Mouse (Mus musculus) olfactory bulb, adult 2 months (tissue): ENCODE data around the gene Efna4.

Experiments used
- CTCF ChIP-seq: fragments of 200-500 bp; IDR thresholded peaks from 2 replicates; pipeline ENCODE4 v1.5.1; 2012; ENCODE audit warnings: low read depth, mild to moderate bottlenecking, low read length, moderate library complexity; ENCODE audit not compliant: insufficient read depth
- POLR2A ChIP-seq: fragments of 200-500 bp; IDR thresholded peaks from 2 replicates; pipeline ENCODE4 v1.6.1; 2012; ENCODE audit warnings: mild to moderate bottlenecking, low read depth, low read length, moderate library complexity; ENCODE audit not compliant: insufficient read depth

DNA sequence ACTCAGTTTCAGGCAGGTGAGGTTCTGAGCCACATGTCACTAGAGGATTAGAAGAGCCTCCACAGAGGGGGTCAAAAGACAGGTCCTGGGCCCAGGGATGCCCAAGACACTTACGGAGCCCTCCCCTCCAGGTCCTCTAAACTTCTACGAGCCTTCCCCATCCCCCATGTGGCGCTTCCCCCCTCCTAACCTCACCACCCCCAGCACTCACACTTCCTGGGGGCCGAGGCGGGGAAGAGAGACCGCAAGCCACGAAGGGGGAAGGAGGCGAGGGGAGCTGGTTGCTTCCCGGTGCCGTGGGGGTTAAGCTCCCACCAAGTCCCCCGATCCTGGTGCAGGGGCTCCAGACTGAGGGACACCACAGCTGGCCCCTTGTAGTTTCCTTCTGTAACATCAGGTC lies 47.6 kb upstream of the Efna4 start:
- TF ChIP-seq CTCF = no peak
- no peak for TF ChIP-seq POLR2A
